Mouse (Mus musculus) thymus, postnatal 25 days (tissue): ENCODE results near the gene Hcls1.
A peak's percentile ranks its signal among the peaks of the same experiment; 100 is the strongest.

Source experiments
- DNase-seq: peaks from one replicate; pipeline ENCODE4 v3.0.0; 2022

Gene Hcls1

GRCm38 (mm10) chr16:36930231-36931136 is 4.3 kb upstream of the Hcls1 start:
- no peak for DNase-seq

- no peak for DNase-seq
Measured at GRCm38 (mm10) chr16:36931381-36931780, 3.4 kb upstream of the Hcls1 start.

GRCm38 (mm10) chr16:36931976-36932375 is 2.8 kb upstream of the Hcls1 start:
- DNase-seq = peak; percentile 52

DNA sequence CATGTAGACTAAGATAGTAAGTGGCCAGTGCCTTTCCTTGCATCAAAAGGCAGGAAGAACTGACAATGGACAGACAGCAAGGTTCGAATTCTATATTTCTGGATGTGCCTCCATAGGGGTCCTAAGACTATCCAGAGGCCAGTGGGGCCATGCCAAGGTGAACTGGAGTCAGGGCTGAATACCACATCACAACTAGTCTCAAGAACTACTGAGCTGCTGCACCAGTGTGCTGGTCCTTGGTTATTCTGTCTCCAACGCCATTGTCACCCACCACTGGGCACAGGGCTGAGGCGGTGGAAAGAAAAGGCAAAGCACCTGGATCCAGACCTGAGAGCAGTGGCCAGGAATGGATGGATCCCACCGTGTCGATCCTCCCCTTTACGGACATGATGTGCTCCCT is 2.2 kb upstream of the Hcls1 start:
- no peak for DNase-seq

DNA sequence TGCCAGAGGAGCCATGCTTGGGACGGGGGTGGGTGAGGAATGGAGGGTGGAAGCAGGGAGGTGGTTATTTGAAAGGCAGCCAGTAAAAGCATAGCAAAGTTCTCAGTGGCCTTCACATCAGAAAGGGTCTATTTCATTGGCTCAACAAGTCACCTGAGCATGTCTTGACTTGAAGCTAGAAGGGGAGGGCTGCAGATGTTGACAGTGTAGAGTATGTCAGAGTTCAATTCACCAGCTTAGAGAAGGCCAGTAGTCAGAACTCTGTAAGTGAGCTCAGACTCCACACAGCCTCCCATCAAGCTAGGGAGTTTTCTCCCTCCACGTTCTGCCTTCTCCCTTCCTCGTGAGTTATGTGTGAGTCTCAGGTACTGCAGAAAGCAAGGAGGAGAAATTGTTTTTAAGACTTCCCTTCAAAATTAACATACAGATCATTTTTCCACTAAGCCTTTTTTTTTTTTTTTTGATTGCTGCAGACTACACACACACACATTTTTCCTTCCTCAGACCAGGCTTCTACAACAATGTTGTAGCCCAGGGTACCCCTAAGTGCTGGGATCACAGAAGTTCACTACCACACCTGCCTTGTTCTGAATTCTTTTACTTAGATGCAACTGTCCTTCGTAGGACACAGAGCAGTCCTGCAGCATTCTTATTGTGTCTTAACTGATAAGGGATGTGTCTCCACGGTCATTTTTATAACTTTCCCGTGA is 497 bp upstream of the Hcls1 start:
- DNase-seq = peak; percentile 43

GRCm38 (mm10) chr16:36935814-36936213 is 1.0 kb downstream of the Hcls1 start:
- no peak for DNase-seq

DNA sequence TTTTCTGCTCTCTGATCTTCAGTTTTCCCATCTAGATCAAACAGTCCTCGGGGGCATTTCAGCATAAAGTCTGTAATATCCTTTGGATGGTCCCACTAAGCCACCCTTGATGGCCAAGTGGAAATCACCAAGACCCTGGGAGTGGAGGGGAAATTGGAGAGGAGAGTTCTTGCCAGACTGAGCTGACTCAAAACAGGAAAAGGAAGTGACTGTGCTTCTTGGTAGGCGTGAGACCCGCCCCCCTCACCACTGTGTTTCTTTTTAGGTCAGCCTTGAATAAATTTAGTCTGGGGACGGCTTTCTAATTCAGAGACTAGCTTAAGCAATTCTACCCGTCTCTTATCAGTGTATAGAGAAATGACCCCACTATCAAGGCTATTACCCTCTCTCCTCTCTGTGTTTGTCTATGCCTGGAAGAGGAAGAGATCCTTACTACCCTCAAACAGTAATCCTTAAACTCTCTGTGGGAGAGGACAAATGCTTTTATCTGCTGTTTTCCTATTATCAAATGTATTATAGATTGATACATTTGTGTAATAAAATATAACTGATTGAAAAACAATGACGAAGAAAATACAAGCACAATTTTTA is 6.4 kb downstream of the Hcls1 start:
- DNase-seq = peak; percentile 40

- DNase-seq = no peak
Measured at GRCm38 (mm10) chr16:36941895-36942294, 7.1 kb downstream of the Hcls1 start.

GRCm38 (mm10) chr16:36943591-36943990 is 8.8 kb downstream of the Hcls1 start:
- DNase-seq = no peak

DNA sequence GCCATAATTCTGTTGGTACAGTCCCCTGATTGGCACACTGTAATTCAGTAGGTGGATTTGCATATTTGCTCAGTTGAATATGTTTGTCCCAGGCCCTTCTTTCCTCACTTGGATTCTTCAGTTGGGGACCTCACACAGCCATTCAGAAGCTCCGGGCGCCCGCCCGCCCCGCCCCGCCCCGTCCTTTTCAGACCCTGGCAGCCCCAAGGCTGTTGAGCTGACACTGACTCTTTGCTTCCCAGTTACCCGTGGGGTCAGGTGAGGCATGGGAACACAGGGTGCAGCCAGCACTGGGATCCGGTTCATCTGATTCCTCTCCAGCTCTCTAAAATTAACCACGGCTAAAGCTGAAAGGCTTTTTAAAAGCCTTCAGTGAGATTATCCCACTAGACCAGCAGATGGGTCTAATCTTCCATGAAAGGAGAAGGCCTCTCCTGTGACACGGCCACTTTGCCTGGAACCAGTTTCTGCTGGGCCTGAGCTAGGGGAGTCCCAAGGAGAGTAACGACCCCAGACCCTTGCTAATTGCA is 10.2 kb downstream of the Hcls1 start:
- DNase-seq = no peak

DNA sequence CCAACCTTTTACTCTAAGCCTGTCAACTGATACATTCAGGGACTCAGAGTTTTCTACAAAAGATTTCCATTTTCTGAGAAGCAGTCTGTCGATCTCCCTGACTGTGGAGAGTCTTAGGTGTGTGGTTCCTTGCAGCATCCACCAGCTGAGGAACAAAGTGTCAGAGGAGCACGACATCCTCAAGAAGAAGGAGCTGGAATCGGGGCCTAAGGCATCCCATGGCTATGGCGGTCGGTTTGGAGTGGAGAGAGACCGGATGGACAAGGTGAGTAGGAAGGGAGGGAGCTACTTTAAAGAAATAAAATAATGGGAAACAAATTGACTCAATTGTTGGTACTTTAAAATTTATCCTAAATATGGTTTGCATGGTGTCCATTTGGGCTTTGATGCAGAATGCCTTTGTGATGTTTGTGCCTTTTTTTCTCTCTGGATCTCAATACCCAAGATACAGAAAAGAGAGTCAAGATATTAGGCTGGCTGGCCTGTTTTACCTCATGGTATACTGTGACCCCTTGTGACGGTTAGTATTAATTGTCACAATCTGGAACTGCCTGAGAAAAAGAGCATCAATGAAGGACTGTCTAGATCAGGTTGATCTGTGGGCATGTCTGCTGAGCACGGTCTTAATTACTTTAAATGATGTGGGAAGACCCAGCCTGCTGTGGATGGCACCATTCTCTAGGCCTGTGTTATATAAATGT is 11.8 kb downstream of the Hcls1 start:
- DNase-seq = no peak

- DNase-seq = no peak
Measured at GRCm38 (mm10) chr16:36947646-36948197, 12.9 kb downstream of the Hcls1 start.

DNA sequence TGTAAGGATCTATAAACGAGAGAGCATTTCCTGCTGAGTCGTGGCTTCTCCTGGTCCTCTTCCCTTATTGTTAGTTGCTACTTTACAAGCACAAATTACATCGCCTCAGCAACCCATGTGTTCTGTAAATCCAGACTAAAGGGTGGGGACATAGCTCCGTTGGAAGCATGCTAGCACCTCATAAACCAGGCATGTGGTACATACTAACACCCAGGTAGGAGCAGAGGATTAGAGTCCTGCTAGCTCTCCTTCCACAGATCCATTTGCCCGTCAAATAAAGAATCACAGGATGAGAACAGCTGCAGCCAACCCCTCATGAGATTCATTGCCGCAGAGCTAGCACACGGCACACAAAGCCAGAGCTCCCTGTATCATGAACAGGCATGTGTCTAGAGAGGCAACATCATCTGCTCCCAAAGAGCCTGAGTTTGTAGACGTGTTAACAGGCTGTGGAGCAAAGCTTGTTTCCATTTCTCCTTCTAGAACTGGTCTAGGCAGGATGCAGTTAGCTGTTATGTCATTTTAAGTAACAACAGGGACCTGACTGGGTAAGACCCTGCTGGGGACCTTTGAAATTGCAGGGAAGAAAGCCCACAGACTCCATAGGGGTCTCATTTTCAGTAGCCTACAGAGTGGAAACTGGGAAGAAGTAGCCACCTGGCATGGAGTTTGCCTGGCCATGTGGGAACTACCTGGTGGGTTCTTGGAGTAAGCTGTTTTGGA is 15.0 kb downstream of the Hcls1 start:
- no peak for DNase-seq

DNA sequence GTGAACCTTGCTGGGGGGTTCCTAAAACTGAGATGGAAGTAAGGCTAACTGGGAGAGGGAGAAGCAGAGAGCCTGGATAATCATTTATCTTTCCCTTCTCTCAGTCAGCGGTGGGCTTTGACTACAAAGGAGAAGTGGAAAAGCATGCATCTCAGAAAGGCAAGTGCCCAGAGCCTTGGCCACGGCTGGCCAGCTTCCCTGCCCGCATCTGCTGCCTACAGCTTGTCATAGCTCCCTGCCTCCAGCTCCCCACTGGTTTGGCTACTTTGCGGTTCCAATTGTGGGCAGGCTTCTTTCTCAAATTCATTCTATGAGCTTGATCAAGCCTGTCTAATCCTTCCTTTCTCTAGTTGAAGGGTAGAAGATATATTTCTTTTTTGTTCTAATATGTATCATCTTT is 16.2 kb downstream of the Hcls1 start:
- DNase-seq = no peak

- DNase-seq = no peak
Measured at GRCm38 (mm10) chr16:36955106-36955505, 20.3 kb downstream of the Hcls1 start.

DNA sequence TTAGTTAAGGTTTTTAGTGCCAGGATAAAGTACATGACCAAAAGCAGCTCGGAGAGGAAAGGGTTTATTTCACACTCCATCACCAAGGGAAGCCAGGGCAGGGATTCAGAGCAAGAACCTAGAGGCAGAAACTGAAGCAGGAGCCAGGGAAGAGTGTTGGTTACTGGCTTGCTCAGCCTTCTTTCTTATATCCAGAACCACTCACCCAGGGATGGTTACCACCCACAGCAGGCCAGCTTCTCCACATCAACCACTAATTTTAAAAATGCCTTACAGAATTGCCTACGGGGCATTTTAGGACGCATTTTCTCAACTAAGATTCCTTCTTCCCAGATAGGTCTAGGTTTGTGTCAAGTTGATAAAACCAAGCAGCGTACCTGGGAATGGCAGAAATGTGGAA is 28.6 kb downstream of the Hcls1 start:
- no peak for DNase-seq

DNA sequence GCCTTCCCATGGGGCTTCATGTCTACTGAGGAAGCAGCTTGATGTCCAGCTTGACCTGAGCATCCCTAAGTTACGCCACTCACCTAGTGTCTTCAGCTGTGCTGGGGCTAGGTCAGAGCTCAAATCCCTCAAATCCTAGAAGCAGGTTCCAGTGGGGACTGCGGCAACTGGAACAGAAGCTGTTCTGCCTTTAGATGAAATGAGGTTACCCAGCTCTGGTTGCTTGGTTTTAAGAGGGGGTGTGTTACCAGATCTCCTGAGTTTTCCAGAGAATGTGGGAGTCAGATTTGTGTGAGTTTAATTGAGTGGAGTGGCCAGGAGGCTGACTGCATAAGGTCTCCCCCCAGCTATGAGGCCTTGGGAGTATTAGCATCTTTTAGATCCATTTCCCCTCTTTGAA is 44.3 kb downstream of the Hcls1 start:
- no peak for DNase-seq

- DNase-seq = no peak
Measured at GRCm38 (mm10) chr16:36983796-36984195, 49.0 kb downstream of the Hcls1 start.

GRCm38 (mm10) chr16:36985636-36986042 is 50.9 kb downstream of the Hcls1 start:
- DNase-seq = peak; percentile 21

DNA sequence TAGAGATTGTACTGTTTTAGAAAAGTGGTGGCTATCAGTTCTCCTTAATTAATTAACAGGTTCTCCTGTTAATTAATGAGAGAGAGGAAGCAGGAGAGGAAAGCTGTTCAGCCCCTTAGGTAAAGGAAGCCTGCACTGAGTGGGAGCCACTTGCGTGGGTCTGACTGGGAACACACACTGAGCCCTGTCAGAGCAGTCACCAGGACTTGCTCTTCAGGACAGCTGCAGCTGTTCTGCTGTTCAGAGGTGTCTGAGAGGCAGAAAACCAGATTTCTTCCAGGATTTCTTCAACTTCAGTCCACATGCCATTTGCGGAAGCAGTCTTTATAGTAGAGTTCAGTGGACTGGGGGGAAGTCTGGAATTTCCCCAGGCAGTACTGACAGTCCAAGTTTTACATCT is 52.6 kb downstream of the Hcls1 start:
- DNase-seq = no peak

GRCm38 (mm10) chr16:36988066-36988465 is 53.3 kb downstream of the Hcls1 start:
- DNase-seq = no peak

- no peak for DNase-seq
Measured at GRCm38 (mm10) chr16:36989493-36989892, 54.7 kb downstream of the Hcls1 start.
